Mouse (Mus musculus) fibroblast of lung, adult 2 months (primary cell): Measurements from ENCODE around the gene Tfeb.

Experiments used
- DNase-seq: peaks from one replicate; pipeline ENCODE4 v3.0.0-alpha.2; 2011; ENCODE audit warnings: low read depth

Gene Tfeb

DNA sequence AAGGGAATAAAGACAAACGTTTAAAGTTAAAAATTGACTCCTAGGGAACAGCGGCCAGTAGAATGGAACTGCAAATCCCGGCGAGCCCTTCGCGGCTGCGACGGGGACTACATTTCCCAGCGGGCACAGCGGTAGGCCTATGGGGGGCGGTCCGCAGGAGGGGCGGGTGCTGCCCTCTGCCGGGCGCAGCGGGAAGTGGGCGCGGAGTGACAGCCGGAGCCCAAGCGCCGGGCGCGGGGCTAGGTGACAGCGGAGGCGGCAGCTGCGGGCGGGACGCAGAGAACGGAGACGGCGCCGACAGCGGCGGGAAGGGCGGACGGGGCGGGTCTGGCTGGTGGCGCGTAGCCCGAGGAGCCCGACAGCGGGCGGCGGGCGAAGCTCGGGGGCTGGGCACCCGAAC is at the start of gene Tfeb:
Gene Tfeb, plus strand, starts transcription at position 175 of the 400 bp plus-strand sequence.
- DNase-seq = peak; percentile 65

DNA sequence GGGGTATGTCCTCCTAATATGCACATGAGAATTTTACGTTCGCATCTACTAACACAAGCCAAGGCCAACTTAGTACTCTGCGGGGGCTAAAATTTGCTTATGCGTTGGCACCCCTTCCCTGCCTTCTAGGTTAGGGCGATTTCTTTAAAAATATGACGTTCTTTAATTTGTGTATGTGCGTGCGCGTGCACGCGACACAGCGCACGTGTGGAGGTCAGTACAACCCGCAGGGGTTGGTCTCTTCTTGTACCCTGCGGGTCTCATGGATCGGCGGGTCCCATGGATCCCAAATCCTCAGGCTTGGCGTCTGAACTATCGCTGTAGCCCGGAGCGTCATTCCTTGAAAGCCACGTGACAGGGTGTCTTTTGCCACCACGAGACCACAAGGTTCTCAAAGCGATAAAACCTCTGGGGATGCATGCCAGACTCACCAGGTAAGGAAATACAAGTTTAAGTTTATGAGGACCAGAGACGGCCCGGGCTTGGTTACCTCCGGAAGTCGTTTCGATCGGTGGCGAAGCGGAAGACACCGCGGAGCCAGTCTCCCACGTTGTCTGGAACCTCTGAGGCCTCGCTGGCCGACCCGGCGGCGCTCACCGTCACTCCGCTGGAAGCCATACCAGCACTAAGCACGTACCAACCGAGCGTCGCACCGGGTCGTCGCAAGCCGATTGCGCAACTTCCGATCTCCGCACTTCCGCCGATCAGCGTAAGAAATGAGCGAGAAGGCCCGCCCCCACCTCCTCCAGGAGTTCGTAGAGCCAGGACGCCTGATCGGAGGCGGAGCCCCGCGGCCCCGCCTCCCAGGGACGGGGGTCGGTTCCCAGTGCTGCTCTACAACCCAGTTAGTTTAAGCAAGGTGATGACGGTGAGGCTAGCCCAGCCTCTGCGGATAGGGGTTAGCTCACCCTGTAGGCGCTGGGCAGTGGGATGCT is 49.2 kb upstream of the Tfeb start:
- peak; percentile 91 for DNase-seq

DNA sequence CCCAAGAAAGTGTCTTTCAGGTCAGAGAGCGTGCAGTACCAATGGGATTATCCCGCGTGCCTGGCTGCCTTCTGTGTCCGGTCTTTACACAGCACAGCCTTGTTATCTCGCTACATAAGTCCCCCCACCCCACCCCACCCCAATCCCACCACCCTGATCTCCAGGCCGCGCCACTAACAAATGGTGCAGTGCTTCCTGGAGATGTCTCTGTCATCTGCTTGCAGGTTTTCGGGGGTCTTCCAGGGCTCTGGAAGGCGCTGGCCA is 48.6 kb upstream of the Tfeb start, which contains the start of gene Tomm6:
Gene Tomm6, minus strand, starts transcription at position 43 of the 264 bp plus-strand sequence.
- DNase-seq = no peak

DNA sequence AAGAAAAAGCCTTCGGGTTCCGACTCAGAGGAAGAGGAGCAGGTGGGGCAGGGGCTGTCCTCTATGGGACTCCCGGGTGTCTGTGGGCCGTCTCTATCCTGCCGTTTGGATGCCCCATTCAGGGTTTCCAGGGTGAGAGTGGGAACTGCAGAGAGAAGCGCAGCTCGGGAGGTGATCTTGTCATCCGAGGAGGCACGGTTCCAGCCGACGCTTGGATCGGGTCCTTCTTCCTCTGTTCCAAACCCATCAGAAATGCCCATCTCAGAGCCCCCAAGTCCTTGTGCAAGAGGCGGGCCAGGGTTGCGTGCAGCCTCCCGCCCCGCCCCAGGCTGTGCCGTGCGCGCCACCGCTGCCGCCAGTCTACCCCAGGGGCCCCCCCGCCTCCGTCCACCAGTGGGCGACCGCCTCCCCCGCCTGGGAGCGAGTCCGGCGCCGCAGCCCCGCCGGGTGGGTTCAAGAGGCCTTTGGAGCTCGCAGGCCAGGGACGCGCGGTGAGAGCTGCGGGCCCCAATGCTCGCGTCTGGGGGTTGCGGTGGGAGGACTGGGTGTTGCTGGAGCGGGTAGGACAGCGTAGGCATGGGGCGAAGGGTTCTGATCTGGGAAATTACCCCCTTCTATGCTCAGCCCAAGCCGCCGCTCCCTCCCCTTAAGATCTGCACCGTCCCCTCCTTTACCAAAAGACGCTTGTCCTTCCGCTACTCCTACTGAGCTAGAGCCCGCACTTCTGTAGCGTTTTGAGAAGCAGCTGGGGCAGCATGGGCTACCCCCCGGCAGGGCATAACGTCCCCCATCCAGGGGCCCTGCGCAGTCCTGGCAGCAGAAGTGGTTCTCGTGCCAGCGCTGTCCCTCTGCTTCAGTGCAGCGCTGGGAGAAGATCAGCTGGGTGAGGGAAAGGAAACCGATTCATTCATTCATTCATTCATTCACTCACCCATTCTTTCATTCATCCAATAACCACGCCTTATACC is 47.9 kb upstream of the Tfeb start, which contains the start of gene Frs3:
Gene Frs3, plus strand, starts transcription at position 423 of the 968 bp plus-strand sequence.
- DNase-seq = no peak

GRCm38 (mm10) chr17:47689894-47690293 is 46.9 kb upstream of the Tfeb start:
- DNase-seq = no peak

- no peak for DNase-seq
These were observed 45.2 kb upstream of the Tfeb start for GRCm38 (mm10) chr17:47691650-47692049.

- no peak for DNase-seq
These were observed 43.0 kb upstream of the Tfeb start for GRCm38 (mm10) chr17:47693671-47694441.

DNA sequence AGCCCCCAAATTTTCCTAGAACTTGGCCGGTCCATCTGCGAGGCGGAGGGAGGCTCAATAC is 42.6 kb upstream of the Tfeb start, which contains the start of gene Gm21981:
Gene Gm21981, minus strand, starts transcription at position 14 of the 61 bp plus-strand sequence.
- no peak for DNase-seq

- DNase-seq = peak; percentile 72
These were observed 42.1 kb upstream of the Tfeb start, which contains the start of gene Prickle4 for GRCm38 (mm10) chr17:47694503-47695336. Gene Prickle4 (minus strand): TSS chr17:47694736.

DNA sequence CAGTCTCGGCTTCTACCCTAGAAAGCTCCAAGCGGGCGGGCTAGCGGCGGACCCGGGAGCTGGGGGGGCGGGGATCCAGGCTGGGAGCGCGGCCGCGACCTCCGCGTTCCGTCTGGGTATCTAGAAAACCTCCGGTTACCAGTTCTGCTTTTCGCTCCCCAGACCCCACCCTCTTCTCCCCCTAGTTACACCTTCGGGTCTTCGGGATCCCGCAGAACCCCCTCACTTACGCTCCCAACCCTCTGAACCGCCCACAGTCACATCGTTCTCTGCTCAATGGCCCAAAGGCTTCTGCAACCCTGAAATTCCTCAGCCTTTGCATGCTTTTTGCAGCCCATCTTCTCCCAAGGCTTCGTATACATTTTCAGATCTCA is 41.5 kb upstream of the Tfeb start:
- no peak for DNase-seq

DNA sequence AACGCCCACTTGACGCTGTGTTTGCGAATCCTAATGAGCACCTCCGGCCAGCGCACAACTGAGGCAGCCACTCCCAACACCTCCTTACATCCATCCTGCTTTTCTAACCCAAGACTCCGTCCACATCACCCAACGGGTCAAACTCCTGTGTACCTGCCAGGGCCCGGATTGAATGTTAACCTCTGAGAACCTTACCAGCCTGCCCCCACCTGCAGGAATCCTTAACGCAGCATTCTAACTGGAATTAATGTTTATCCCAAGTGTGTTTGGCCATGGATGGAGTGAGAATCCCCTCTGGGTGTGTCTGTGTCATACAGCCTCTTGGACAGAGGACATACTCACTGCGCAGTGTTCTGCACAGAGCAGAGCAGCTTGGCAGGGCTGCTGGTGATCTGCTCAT is 38.7 kb upstream of the Tfeb start:
- DNase-seq = no peak

DNA sequence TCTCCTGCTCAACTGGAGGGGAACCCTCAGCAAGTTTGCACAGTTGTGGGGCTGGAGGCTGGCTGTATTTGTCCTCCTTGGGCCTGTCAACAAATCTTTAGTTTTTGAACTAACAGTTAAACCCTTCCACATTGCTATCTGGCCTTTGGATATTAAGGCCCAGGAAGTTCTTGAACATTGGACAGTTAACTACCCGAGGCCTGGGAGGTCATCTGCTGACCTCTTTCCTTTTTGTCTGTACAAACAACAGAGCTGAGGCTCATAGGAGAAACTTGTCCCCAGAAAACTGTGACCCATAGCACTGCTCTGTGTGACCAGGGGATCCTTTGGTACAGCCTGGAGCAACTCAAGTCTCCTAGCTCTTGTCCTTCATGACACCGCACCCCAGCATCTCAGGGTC is 37.8 kb upstream of the Tfeb start:
- no peak for DNase-seq

GRCm38 (mm10) chr17:47701793-47702192 is 35.0 kb upstream of the Tfeb start:
- no peak for DNase-seq

- no peak for DNase-seq
These were observed 34.1 kb upstream of the Tfeb start for GRCm38 (mm10) chr17:47702548-47703345.

GRCm38 (mm10) chr17:47703556-47703955 is 33.3 kb upstream of the Tfeb start:
- DNase-seq = no peak

DNA sequence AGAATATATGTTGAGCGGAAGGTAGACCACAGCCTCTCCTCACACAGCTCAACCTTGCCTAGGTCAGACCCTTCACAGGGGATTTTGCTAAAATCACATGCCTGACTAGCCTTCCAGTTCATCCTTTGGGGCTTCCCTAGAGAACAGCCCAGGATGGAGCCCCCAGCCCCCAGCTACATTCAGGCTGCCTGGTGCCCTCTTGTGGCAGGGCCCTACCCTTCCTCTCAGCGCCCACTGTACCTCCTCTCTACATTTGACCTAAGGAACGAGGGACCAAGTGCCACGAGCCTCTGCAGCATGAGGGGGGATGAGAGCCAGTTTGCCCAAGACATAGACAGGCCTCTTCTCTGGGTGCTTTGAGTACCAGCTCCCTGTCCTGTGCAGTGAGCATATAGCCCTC is 32.1 kb upstream of the Tfeb start:
- no peak for DNase-seq

DNA sequence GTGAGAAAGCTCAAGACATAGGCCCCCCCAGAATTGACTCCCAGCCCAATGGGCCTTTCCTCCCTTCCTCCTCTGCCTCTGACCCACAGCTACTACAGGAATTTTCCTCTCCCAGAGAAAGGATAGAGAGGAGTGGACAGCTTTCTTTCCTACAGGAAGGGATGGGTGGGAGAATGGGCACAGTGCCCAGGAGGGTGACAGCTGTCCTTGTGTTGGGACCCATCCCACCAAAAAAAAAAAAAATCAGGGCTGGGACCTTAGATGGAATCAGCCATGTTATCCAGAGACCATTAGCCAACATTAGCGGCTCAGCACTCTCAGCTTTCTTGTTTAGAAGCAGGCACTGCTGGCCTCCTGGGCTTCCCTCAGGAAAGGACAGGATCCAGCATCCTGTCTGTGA is 30.6 kb upstream of the Tfeb start:
- no peak for DNase-seq

- no peak for DNase-seq
These were observed 28.9 kb upstream of the Tfeb start for GRCm38 (mm10) chr17:47707961-47708360.

DNA sequence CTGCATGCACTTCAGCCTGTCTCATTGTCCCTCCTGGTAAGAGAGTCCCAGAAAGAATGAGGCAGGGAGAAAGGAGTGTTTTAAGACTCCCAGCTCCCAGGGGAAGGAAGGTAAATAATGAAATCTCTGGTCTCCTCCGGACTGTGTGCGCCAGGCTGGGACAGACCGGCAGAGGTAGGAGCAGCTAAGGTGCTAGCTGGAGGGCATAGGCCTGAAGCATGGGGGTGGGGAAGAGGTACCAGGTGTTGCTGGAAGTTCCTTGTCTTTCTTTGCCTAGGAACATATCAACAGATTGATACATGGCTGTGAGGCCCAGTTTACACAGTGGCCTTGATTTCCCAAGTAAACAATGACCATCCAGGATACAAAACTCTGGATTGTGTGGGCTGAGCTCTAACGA is 27.9 kb upstream of the Tfeb start:
- no peak for DNase-seq

- DNase-seq = no peak
These were observed 26.8 kb upstream of the Tfeb start for GRCm38 (mm10) chr17:47710036-47710435.

DNA sequence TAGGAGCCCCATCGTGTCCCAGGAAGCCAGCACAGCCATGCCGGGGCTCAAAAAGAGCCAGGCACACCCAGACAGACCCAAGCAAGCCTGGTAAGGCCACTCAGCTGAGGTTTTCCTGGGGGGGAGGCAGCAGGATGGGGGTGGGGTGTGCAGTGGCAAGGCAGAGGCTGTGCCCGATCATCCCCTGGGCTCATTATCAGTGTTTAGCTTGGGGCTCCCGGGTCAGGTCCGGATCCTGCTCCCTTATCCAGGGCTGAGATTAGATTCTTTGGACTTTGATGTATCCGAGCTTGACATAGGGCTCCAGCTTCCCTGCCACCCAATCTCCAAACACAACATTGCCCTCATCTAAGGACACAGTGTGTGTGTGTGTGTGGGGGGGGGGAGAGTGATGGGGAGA is 24.9 kb upstream of the Tfeb start:
- DNase-seq = no peak
